Mouse (Mus musculus): ENCODE results near the gene P2rx3. TPM values are rescaled to one million over a fixed set of nuclear protein-coding genes. Genes with fewer than 3 reads are reported as not detected.

Gene P2rx3
- polyA plus RNA-seq, 1 experiment from 2014 or later = 1.7 TPM

DNA sequence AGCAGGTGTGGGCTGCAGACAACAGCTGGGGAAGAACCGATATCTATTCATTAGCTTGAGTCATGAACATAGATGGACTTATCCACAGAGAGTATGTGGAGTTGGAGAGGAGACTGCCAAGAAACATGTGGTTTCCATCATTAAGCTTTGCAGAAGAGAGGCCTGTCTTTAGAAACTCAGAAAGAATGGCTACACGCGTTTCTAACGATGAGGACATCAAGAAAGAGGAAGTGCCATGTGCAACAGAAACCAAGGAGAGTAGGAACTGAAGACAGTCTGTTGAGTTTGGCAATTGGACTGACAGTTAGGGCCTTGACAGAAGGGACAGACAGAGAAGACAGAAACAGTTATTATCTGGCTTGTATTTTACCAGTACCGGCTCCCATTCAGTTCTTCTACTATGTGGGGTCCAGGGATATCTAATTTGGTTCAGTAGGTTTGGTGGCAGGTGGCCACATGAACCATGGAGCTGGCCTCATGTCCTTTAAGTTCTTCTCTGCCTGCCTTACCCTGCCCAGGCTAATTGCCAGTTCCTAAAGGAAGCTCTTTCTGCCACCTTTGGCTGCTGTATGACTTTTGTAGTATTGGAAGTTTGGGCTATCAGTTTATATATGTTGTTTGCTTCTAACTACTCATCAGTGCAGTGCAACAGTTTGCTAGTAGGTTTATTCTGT, 69.8 kb downstream of the P2rx3 start:
- no peak overlapping the region for H3K9ac ChIP-seq
- no peak overlapping the region for H3K4me3 ChIP-seq (replicated peaks)
- H3K9me3 ChIP-seq (replicated peaks) = no peaks in the 10 kb centered on the region
- H3K27ac ChIP-seq (replicated peaks) = no peak overlapping the region
- 58% methylated on average over 5 of the region's 5 CpGs for WGBS
- no peak overlapping the region for H3K4me2 ChIP-seq (replicated peaks)
- ATAC-seq (ENCODE audit: insufficient number of reproducible peaks, low FRiP score, low TSS enrichment, low read depth) = no peak
- H3K36me3 ChIP-seq = no peaks in the 10 kb centered on the region
- no peaks in the 10 kb centered on the region for H3K4me1 ChIP-seq
- no peaks in the 10 kb centered on the region for H3K27me3 ChIP-seq

DNA sequence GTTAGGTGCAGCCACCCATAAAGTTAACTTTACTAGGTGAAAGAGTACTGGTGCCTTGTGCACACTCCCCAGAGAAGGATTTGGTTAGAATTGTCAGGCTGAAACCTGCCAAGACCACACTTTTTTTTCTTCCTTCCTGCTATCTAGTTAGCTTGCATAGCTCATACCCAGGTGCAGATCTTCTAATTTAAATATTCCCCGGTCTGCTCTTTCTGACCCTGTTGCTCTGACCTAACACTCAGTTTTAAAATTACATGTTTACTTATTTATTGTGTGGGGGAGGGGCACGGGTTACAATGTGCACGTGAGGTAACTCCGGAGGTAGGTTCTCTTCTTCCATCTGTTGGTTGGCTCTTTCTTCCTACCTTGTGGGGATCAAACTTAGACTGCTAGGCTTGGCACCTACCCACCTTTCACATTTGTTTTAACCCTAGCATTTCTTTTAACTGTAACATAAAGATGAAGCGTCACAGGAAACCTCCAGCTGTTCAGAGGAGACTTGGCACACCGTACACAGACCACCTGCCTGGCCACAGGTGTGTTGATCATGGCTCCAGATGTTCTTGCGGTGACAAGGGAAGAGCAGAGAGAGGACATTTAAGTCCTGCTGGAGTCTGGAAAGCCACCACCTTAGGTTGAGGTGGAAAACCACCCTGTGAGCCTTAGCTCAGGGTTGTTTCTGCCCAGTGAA, 73.0 kb downstream of the P2rx3 start:
- ATAC-seq (ENCODE audit: insufficient number of reproducible peaks, low FRiP score, low TSS enrichment, low read depth) = no peak
- no peaks in the 10 kb centered on the region for H3K4me1 ChIP-seq
- H3K27ac ChIP-seq (replicated peaks) = no peak overlapping the region
- H3K4me2 ChIP-seq (replicated peaks) = no peak overlapping the region
- H3K36me3 ChIP-seq = no peaks in the 10 kb centered on the region
- no peaks in the 10 kb centered on the region for H3K9me3 ChIP-seq (replicated peaks)
- H3K27me3 ChIP-seq = no peaks in the 10 kb centered on the region
- no peak overlapping the region for H3K9ac ChIP-seq
- 84% methylated on average over 7 of the region's 7 CpGs for WGBS
- H3K4me3 ChIP-seq (replicated peaks) = no peak overlapping the region

DNA sequence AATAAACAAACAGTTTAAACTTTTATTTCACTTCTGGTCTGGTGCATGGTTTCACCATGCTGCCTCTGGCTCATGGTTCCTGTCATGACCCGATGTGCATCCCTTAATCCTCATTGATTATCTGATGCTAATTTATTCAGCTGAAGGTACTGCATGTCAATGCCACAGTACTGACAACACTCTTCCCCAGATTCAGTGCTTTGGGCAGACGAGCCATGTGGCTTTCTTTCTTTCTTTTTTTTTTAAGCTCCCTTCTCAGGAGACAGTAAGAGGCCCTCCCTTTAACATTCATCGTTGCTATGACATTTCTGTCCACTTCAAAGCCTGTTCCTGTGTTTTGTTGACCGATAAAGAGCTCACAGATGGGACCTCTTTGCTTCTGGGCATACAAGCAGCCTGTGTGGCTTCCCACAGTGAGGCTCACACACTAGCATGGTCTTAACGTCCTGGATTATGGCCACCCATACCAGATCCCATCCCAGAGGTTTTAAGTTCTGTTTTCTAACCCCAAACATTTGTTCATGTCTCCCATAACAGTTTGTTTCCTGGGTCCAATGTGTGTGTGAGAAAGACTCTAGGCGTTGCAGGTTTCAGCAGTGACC, 74.3 kb downstream of the P2rx3 start:
- 33% methylated on average over 6 of the region's 6 CpGs for WGBS
- H3K36me3 ChIP-seq = peaks cover 7% of the 10 kb centered on the region; the same call in 1 of the 2 replicates
- no peak for ATAC-seq (ENCODE audit: insufficient number of reproducible peaks, low FRiP score, low TSS enrichment, low read depth)
- H3K9me3 ChIP-seq (replicated peaks) = no peaks in the 10 kb centered on the region
- H3K4me2 ChIP-seq (replicated peaks) = no peak overlapping the region
- H3K4me3 ChIP-seq (replicated peaks) = no peak overlapping the region
- H3K4me1 ChIP-seq = no peaks in the 10 kb centered on the region
- no peaks in the 10 kb centered on the region for H3K27me3 ChIP-seq
- H3K9ac ChIP-seq = no peak overlapping the region
- no peak overlapping the region for H3K27ac ChIP-seq (replicated peaks)

- H3K9me3 ChIP-seq (replicated peaks) = no peaks in the 10 kb centered on the region
- peaks cover 14% of the 10 kb centered on the region; the same call in 1 of the 2 replicates for H3K36me3 ChIP-seq
- H3K27me3 ChIP-seq = no peaks in the 10 kb centered on the region
- H3K4me1 ChIP-seq = no peaks in the 10 kb centered on the region
- ATAC-seq (ENCODE audit: insufficient number of reproducible peaks, low FRiP score, low TSS enrichment, low read depth) = no peak
- no peak overlapping the region for H3K4me3 ChIP-seq (replicated peaks)
- H3K4me2 ChIP-seq (replicated peaks) = no peak overlapping the region
- no peak overlapping the region for H3K9ac ChIP-seq
- no peak overlapping the region for H3K27ac ChIP-seq (replicated peaks)
- 84% methylated on average over 3 of the region's 3 CpGs for WGBS
These were observed 75.4 kb downstream of the P2rx3 start for GRCm38 (mm10) chr2:84961901-84962300.

DNA sequence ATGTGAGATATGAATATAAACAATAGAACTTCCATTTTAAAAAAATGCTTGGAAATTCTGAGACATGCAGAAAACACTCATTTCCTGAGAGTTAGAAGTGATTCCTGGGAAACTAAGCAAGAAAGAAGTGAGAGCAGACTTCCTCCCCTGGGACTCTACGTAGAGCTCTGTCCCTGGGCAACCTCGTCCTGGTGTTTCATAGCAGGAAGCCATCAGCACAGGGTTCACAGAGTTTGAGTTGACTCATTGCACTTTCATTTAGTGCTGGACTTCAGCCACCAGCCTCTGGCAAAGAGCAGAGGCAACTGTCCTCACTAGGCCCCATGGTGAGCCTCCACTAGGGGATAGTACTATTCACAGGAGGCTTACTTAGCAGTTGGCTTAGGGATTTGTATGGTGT, 76.0 kb downstream of the P2rx3 start:
- H3K36me3 ChIP-seq = peaks cover 14% of the 10 kb centered on the region; the same call in 1 of the 2 replicates
- no peaks in the 10 kb centered on the region for H3K9me3 ChIP-seq (replicated peaks)
- H3K4me1 ChIP-seq = no peaks in the 10 kb centered on the region
- no peak overlapping the region for H3K4me2 ChIP-seq (replicated peaks)
- H3K27me3 ChIP-seq = no peaks in the 10 kb centered on the region
- ATAC-seq (ENCODE audit: insufficient number of reproducible peaks, low FRiP score, low TSS enrichment, low read depth) = no peak
- H3K9ac ChIP-seq = no peak overlapping the region
- H3K27ac ChIP-seq (replicated peaks) = no peak overlapping the region
- no peak overlapping the region for H3K4me3 ChIP-seq (replicated peaks)
- 72% methylated on average over 2 of the region's 2 CpGs for WGBS

- no peak overlapping the region for H3K27ac ChIP-seq (replicated peaks)
- 89% methylated on average over 11 of the region's 11 CpGs for WGBS
- H3K9ac ChIP-seq = no peak overlapping the region
- no peaks in the 10 kb centered on the region for H3K9me3 ChIP-seq (replicated peaks)
- no peaks in the 10 kb centered on the region for H3K4me1 ChIP-seq
- no peak overlapping the region for H3K4me3 ChIP-seq (replicated peaks)
- ATAC-seq (ENCODE audit: insufficient number of reproducible peaks, low FRiP score, low TSS enrichment, low read depth) = no peak
- no peak overlapping the region for H3K4me2 ChIP-seq (replicated peaks)
- peaks cover 20% of the 10 kb centered on the region for H3K36me3 ChIP-seq
- H3K27me3 ChIP-seq = no peaks in the 10 kb centered on the region
These were observed 78.5 kb downstream of the P2rx3 start for GRCm38 (mm10) chr2:84958588-84959264.

- H3K9me3 ChIP-seq (replicated peaks) = no peaks in the 10 kb centered on the region
- peaks cover 24% of the 10 kb centered on the region for H3K36me3 ChIP-seq
- no peak overlapping the region for H3K27ac ChIP-seq (replicated peaks)
- no peak overlapping the region for H3K4me2 ChIP-seq (replicated peaks)
- no peak for ATAC-seq (ENCODE audit: insufficient number of reproducible peaks, low FRiP score, low TSS enrichment, low read depth)
- no peaks in the 10 kb centered on the region for H3K4me1 ChIP-seq
- H3K9ac ChIP-seq = no peak overlapping the region
- no peaks in the 10 kb centered on the region for H3K27me3 ChIP-seq
- 62% methylated on average over 5 of the region's 5 CpGs for WGBS
- H3K4me3 ChIP-seq (replicated peaks) = no peak overlapping the region
These were observed 81.0 kb downstream of the P2rx3 start for GRCm38 (mm10) chr2:84956274-84956673.

- 88% methylated on average over 9 of the region's 9 CpGs for WGBS
- Histone ChIP-seq H3K4me3 (replicated peaks) (no peak overlapping the region), H3K4me1 (no peaks in the 10 kb centered on the region), H3K9me3 (replicated peaks) (no peaks in the 10 kb centered on the region), H3K27me3 (no peaks in the 10 kb centered on the region), H3K36me3 (peaks cover 32% of the 10 kb centered on the region), H3K4me2 (replicated peaks) (no peak overlapping the region), H3K9ac (no peak overlapping the region), H3K27ac (replicated peaks) (no peak overlapping the region)
- ATAC-seq (ENCODE audit: insufficient number of reproducible peaks, low FRiP score, low TSS enrichment, low read depth) = no peak
These were observed 81.8 kb downstream of the P2rx3 start for GRCm38 (mm10) chr2:84955435-84955834.

DNA sequence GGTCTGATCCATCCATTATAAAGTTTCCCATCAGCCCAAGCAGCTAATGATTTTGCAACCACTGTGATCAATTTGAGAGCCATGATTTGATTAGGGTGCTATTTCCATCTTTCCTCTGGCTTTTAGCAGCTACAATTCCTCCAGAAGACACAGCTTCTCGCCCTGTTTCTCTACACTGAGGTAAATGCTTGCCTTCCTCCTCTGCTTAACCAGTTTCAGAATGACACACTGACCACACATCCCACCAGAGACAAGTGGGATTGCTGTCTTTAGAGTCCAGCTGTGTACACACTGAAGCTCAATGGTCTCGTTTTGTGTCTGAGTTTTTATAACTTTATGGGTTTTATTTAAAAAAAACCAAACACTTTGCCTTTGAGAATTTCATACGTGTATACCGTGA, 84.6 kb downstream of the P2rx3 start:
- peaks cover 40% of the 10 kb centered on the region for H3K36me3 ChIP-seq
- no peak overlapping the region for H3K27ac ChIP-seq (replicated peaks)
- WGBS = 73% methylated on average over 4 of the region's 4 CpGs
- no peak for ATAC-seq (ENCODE audit: insufficient number of reproducible peaks, low FRiP score, low TSS enrichment, low read depth)
- no peaks in the 10 kb centered on the region for H3K27me3 ChIP-seq
- no peaks in the 10 kb centered on the region for H3K9me3 ChIP-seq (replicated peaks)
- H3K4me1 ChIP-seq = no peaks in the 10 kb centered on the region
- H3K9ac ChIP-seq = no peak overlapping the region
- H3K4me3 ChIP-seq (replicated peaks) = no peak overlapping the region
- H3K4me2 ChIP-seq (replicated peaks) = no peak overlapping the region

DNA sequence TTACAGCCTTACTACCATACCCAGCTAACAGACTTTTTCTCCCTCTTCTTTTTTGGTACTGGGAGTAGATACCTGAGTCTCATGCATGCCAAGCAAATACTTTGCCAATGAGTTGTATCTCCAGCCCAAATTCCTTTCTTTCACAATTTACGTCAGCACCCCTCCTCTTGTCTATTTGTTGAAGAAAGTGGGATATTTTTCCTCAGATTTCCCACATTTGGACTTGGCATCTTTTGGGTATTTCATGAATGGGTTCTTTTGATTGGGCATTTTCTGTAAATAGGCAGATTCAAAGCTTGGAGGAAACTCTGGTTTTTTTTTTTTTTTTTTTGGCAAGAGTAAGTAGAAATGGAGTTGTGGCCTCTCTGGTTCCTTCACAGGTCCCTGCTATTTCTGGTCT, 85.0 kb downstream of the P2rx3 start:
- ATAC-seq (ENCODE audit: insufficient number of reproducible peaks, low FRiP score, low TSS enrichment, low read depth) = no peak
- Histone ChIP-seq H3K27me3 (no peaks in the 10 kb centered on the region), H3K4me1 (no peaks in the 10 kb centered on the region), H3K9me3 (replicated peaks) (no peaks in the 10 kb centered on the region), H3K4me2 (replicated peaks) (no peak overlapping the region), H3K4me3 (replicated peaks) (no peak overlapping the region), H3K36me3 (peaks cover 41% of the 10 kb centered on the region), H3K27ac (replicated peaks) (no peak overlapping the region), H3K9ac (no peak overlapping the region)
- 78% methylated on average over 1 of the region's 1 CpGs for WGBS

DNA sequence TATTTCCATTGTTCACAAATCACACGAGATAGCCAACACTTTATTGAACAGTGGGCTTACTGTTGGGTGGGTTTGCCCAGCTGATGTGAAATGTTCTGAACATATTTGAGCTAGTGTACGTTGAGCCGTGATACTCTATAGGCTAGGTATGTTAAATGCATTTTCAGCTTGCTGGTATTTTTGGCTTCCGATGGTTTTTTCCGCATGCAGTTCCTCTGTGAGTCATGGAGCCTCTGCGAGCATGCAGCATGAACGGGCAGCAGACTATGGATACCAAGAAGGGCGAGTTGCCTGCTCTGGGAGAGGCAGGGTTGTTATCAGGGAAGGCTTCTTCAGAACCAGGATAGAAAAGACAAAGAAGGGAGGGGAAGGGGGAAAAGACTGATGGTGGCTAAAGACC, 86.2 kb downstream of the P2rx3 start:
- 86% methylated on average over 8 of the region's 8 CpGs for WGBS

More for the DNA sequence above, 86.2 kb downstream of the P2rx3 start:
- Histone ChIP-seq H3K27ac (replicated peaks) (no peak overlapping the region), H3K4me3 (replicated peaks) (no peak overlapping the region), H3K36me3 (peaks cover 46% of the 10 kb centered on the region), H3K27me3 (no peaks in the 10 kb centered on the region), H3K4me1 (no peaks in the 10 kb centered on the region), H3K9ac (no peak overlapping the region), H3K4me2 (replicated peaks) (no peak overlapping the region), H3K9me3 (replicated peaks) (no peaks in the 10 kb centered on the region)
- ATAC-seq (ENCODE audit: insufficient number of reproducible peaks, low FRiP score, low TSS enrichment, low read depth) = no peak
